ENCODE assay signal across 26 mouse cellular contexts in genomic region chr6:19765410-19765809, GRCm38 (mm10).
DNase-seq lines count a peak whose midpoint lies in the region; ATAC-seq and TF ChIP-seq lines count a peak whose summit lies in the region.
"Had no signal": no experiment of that assay in that cellular context is flagged by ENCODE, and none has a peak within 500 bp of the region (broad histone marks: within the 10 kb centered on the region; RNA-seq: fewer than 3 reads in every experiment).

No protein-coding gene starts in this region.

- no peak overlapping the region for H3K9ac ChIP-seq in forebrain, embryonic 14.5 days (ENCODE audit: low read length)
- H3K9ac ChIP-seq in forebrain, embryonic 16.5 days (replicated peaks; ENCODE audit: low read depth, low read length) = no peak overlapping the region
- H3K9ac ChIP-seq: embryonic facial prominence, embryonic 13.5 days; forebrain, embryonic 12.5 days; kidney, embryonic 15.5 days; limb, embryonic 15.5 days; liver, embryonic 14.5 days; neural tube, embryonic 15.5 days had no signal

- no peaks in the 10 kb centered on the region for H3K36me3 ChIP-seq in forebrain, embryonic 14.5 days (ENCODE audit: control insufficient read depth, insufficient read depth, low read length)
- H3K36me3 ChIP-seq in forebrain, embryonic 16.5 days (ENCODE audit: control insufficient read depth, insufficient read depth) = no peaks in the 10 kb centered on the region
- H3K36me3 ChIP-seq: embryonic facial prominence, embryonic 13.5 days; forebrain, embryonic 12.5 days; G1E; kidney, embryonic 15.5 days; limb, embryonic 15.5 days; neural tube, embryonic 15.5 days had no signal

- H3K27me3 ChIP-seq in forebrain, embryonic 14.5 days (replicated peaks; ENCODE audit: control insufficient read depth, insufficient read depth, low read length) = no peaks in the 10 kb centered on the region
- no peaks in the 10 kb centered on the region for H3K27me3 ChIP-seq in forebrain, embryonic 16.5 days (replicated peaks; ENCODE audit: control insufficient read depth, insufficient read depth, low read length)
- H3K27me3 ChIP-seq: CH12.LX; embryonic facial prominence, embryonic 13.5 days; forebrain, embryonic 12.5 days; kidney, embryonic 15.5 days; limb, embryonic 15.5 days; neural tube, embryonic 15.5 days had no signal

- H3K9me3 ChIP-seq in forebrain, embryonic 14.5 days (replicated peaks; ENCODE audit: control insufficient read depth, low read length) = no peaks in the 10 kb centered on the region
- no peaks in the 10 kb centered on the region for H3K9me3 ChIP-seq in forebrain, embryonic 16.5 days (ENCODE audit: control insufficient read depth, low read length)
- H3K9me3 ChIP-seq: embryonic facial prominence, embryonic 13.5 days; forebrain, embryonic 12.5 days; G1E; kidney, embryonic 15.5 days; limb, embryonic 15.5 days; neural tube, embryonic 15.5 days had no signal

- DNase-seq in forebrain, embryonic 14.5 days (ENCODE audit: low spot score) = peak; percentile 55
- peak; percentile 2 to 33 for DNase-seq in layer of hippocampus, adult 2 months (ENCODE audit: low spot score in 2 of 2)
- DNase-seq in layer of hippocampus, postnatal 25 days (ENCODE audit: extremely low spot score in 1 of 2, low spot score in 1 of 2) = no peak
- peak; percentile 1 for DNase-seq in 416B (ENCODE audit: low read depth)
- peak; percentile 64 for DNase-seq in brain, embryonic 14.5 days (ENCODE audit: low read depth)
- DNase-seq in embryo, embryonic 10.5 days (ENCODE audit: low spot score) = no peak
- DNase-seq: adrenal gland, adult 2 months; B cell, adult 2 months; embryo, embryonic 11 days; gastrocnemius, postnatal 10 days; kidney, adult 11 months; left cerebral cortex, postnatal 4 days; lung, postnatal 4 days; thymus, adult 2 months had no signal

- 100% methylated on average over 1 of the region's 1 CpGs for WGBS in forebrain, embryonic 14.5 days
- WGBS in forebrain, embryonic 16.5 days = 95% methylated on average over 1 of the region's 1 CpGs

- no peak overlapping the region for H3K27ac ChIP-seq in forebrain, embryonic 14.5 days (ENCODE audit: low read depth, low read length)
- no peak overlapping the region for H3K27ac ChIP-seq in forebrain, embryonic 16.5 days (ENCODE audit: low read length)
- H3K27ac ChIP-seq in layer of hippocampus, adult 2 months = no peak overlapping the region
- H3K27ac ChIP-seq: embryonic facial prominence, embryonic 13.5 days; forebrain, embryonic 12.5 days; kidney, embryonic 15.5 days; limb, embryonic 15.5 days; liver, embryonic 14.5 days; neural tube, embryonic 15.5 days; stomach, postnatal 0 days had no signal

- no peak for TF ChIP-seq POLR2A in brain, embryonic 14.5 days (IDR thresholded peaks at IDR 0.05; ENCODE audit: borderline replicate concordance, extremely low read depth, insufficient read depth, insufficient read length, poor library complexity, severe bottlenecking)

- no peak overlapping the region for H3K4me2 ChIP-seq in forebrain, embryonic 14.5 days (ENCODE audit: low read length)
- no peak overlapping the region for H3K4me2 ChIP-seq in forebrain, embryonic 16.5 days (ENCODE audit: low read length)
- H3K4me2 ChIP-seq: embryonic facial prominence, embryonic 13.5 days; forebrain, embryonic 12.5 days; heart, embryonic 11.5 days; kidney, embryonic 15.5 days; limb, embryonic 15.5 days; neural tube, embryonic 15.5 days had no signal

- H3K4me3 ChIP-seq in forebrain, embryonic 14.5 days (ENCODE audit: low read depth, low read length) = no peak overlapping the region
- no peak overlapping the region for H3K4me3 ChIP-seq in forebrain, embryonic 16.5 days (replicated peaks; ENCODE audit: low read length)
- no peak overlapping the region for H3K4me3 ChIP-seq in layer of hippocampus, adult 2 months
- H3K4me3 ChIP-seq: embryonic facial prominence, embryonic 13.5 days; erythroblast, embryonic 14.5 days; forebrain, embryonic 12.5 days; kidney, embryonic 15.5 days; limb, embryonic 15.5 days; neural tube, embryonic 15.5 days had no signal

- peak; percentile 75 for TF ChIP-seq CTCF in layer of hippocampus, adult 2 months (conservative IDR thresholded peaks at IDR 0.05)
- no peak for TF ChIP-seq CTCF in brain, embryonic 14.5 days (IDR thresholded peaks at IDR 0.05; ENCODE audit: borderline replicate concordance, extremely low read depth, insufficient read depth, insufficient read length)

- no peak for ATAC-seq in forebrain, embryonic 14.5 days
- ATAC-seq in forebrain, embryonic 16.5 days = no peak

- no peaks in the 10 kb centered on the region for H3K4me1 ChIP-seq in forebrain, embryonic 14.5 days (ENCODE audit: control insufficient read depth, insufficient read depth, low read length)
- no peaks in the 10 kb centered on the region for H3K4me1 ChIP-seq in forebrain, embryonic 16.5 days (replicated peaks; ENCODE audit: control insufficient read depth, insufficient read depth, low read length)
- H3K4me1 ChIP-seq: embryonic facial prominence, embryonic 13.5 days; forebrain, embryonic 12.5 days; kidney, embryonic 15.5 days; limb, embryonic 15.5 days; neural tube, embryonic 15.5 days had no signal

Comparison
In these comparisons a context has a peak if more than half of its experiments do, and no peak if none do; other contexts are left out.
1. DNase-seq: peak in forebrain, embryonic 14.5 days (single experiment), layer of hippocampus, adult 2 months (2 of 2), 416B (single experiment) and brain, embryonic 14.5 days (single experiment); none in layer of hippocampus, postnatal 25 days (0 of 2) and embryo, embryonic 10.5 days (single experiment).